Mouse (Mus musculus) forebrain, embryonic 12.5 days (tissue): ENCODE measurements around the gene Stard13. TPM values are rescaled to one million over a fixed set of nuclear protein-coding genes. Genes with fewer than 3 reads are reported as not detected.

ENCODE experiments used
- ATAC-seq: fragments of 200-750 bp; cut with Nextera tagmentation; 2 replicates; pipeline ENCODE4 v1.8.0; 2017; ENCODE audit warnings: moderate TSS enrichment; ENCODE audit not compliant: low FRiP score
- H3K27ac ChIP-seq: fragments of 300-500 bp; sonication (generic); 2 replicates; pipeline ENCODE4 v1.5.1; 2016; ENCODE audit warnings: mild to moderate bottlenecking
- H3K27me3 ChIP-seq: fragments of 300-500 bp; sonication (generic); 2 replicates; pipeline ENCODE4 v1.6.1; 2016; ENCODE audit warnings: mild to moderate bottlenecking
- H3K36me3 ChIP-seq: fragments of 300-500 bp; sonication (generic); replicated peaks from 2 replicates; pipeline ENCODE4 v1.6.1; 2016; ENCODE audit warnings: mild to moderate bottlenecking
- H3K4me1 ChIP-seq: fragments of 300-500 bp; sonication (generic); 2 replicates; pipeline ENCODE4 v1.6.1; 2016
- H3K4me2 ChIP-seq: fragments of 300-500 bp; sonication (generic); 2 replicates; pipeline ENCODE4 v1.6.1; 2016; ENCODE audit warnings: mild to moderate bottlenecking, moderate library complexity
- H3K4me3 ChIP-seq: fragments of 300-500 bp; sonication (generic); replicated peaks from 2 replicates; pipeline ENCODE4 v1.5.1; 2016; ENCODE audit warnings: mild to moderate bottlenecking
- H3K9ac ChIP-seq: fragments of 300-500 bp; sonication (generic); 2 replicates; pipeline ENCODE4 v1.6.1; 2016; ENCODE audit warnings: mild to moderate bottlenecking
- H3K9me3 ChIP-seq: fragments of 300-500 bp; sonication (generic); 2 replicates; pipeline ENCODE4 v1.6.1; 2016
- WGBS: fragments of 180-500 bp; shearing (Covaris S2); methylation state at CpG from one replicate; pipeline ENCODE4 v1.1.7; 2016; 5-methylcytosine and 5-hydroxymethylcytosine counted together
- polyA plus RNA-seq: library from polyadenylated mRNA; unstranded; fragments of >200 nt; fragmentation: Nextera tagmentation; extraction: Ambion mirVana; gene quantifications from 2 replicates; pipeline ENCODE4 v1.2.1, GENCODE M21; 2016

Gene Stard13
- polyA plus RNA-seq: 3.4 and 3.6 TPM in 2 replicates

GRCm38 (mm10) chr5:151233400-151234031 lies at the start of gene Stard13:
TSS of gene Stard13 (minus strand) at chr5:151233836.
- no peak within 1 kb of the TSS for H3K27ac ChIP-seq
- 2% methylated on average over 48 of the region's 49 CpGs for WGBS
- peak; percentile 79 for ATAC-seq

GRCm38 (mm10) chr5:151279531-151279930 lies 45.9 kb upstream of the Stard13 start:
- H3K36me3 ChIP-seq: no peaks in the 10 kb centered on the region
- no peak overlapping the region for H3K9ac ChIP-seq
- H3K27me3 ChIP-seq: no peaks in the 10 kb centered on the region
- no peaks in the 10 kb centered on the region for H3K9me3 ChIP-seq
- H3K4me1 ChIP-seq: no peaks in the 10 kb centered on the region
- H3K4me2 ChIP-seq: no peak overlapping the region
- no peak for ATAC-seq
- 89% methylated on average over 7 of the region's 7 CpGs for WGBS
- H3K4me3 ChIP-seq: no peak overlapping the region
- no peak overlapping the region for H3K27ac ChIP-seq

More at GRCm38 (mm10) chr5:151233400-151234031, at the start of gene Stard13:
- Histone ChIP-seq H3K36me3 (no peaks in the 10 kb centered on the region), H3K4me1 (peaks cover 11% of the 10 kb centered on the region), H3K4me3 (peak within 1 kb of the TSS; percentile 51), H3K9me3 (no peaks in the 10 kb centered on the region), H3K4me2 (peak within 1 kb of the TSS; percentile 92), H3K27me3 (peaks cover 28% of the 10 kb centered on the region), H3K9ac (peak within 1 kb of the TSS; percentile 59)

- Histone ChIP-seq H3K27me3 (no peaks in the 10 kb centered on the region), H3K9ac (no peak overlapping the region), H3K4me2 (no peak overlapping the region), H3K27ac (no peak overlapping the region), H3K4me1 (no peaks in the 10 kb centered on the region), H3K4me3 (no peak overlapping the region), H3K9me3 (no peaks in the 10 kb centered on the region), H3K36me3 (no peaks in the 10 kb centered on the region)
- WGBS: 92% methylated on average over 6 of the region's 6 CpGs
- ATAC-seq: no peak
Observed at GRCm38 (mm10) chr5:151277927-151278326, 44.3 kb upstream of the Stard13 start.

- no peaks in the 10 kb centered on the region for H3K36me3 ChIP-seq
- H3K4me1 ChIP-seq: no peaks in the 10 kb centered on the region
- WGBS: 94% methylated on average over 2 of the region's 2 CpGs
- no peak overlapping the region for H3K9ac ChIP-seq
- H3K27ac ChIP-seq: no peak overlapping the region
- H3K27me3 ChIP-seq: no peaks in the 10 kb centered on the region
- no peak overlapping the region for H3K4me2 ChIP-seq
- no peaks in the 10 kb centered on the region for H3K9me3 ChIP-seq
- H3K4me3 ChIP-seq: no peak overlapping the region
- ATAC-seq: no peak
Observed at GRCm38 (mm10) chr5:151275986-151276385, 42.4 kb upstream of the Stard13 start.

- ATAC-seq: no peak
- no peaks in the 10 kb centered on the region for H3K4me1 ChIP-seq
- no peaks in the 10 kb centered on the region for H3K9me3 ChIP-seq
- no peak overlapping the region for H3K9ac ChIP-seq
- H3K27ac ChIP-seq: no peak overlapping the region
- WGBS: 85% methylated on average over 6 of the region's 6 CpGs
- H3K4me3 ChIP-seq: no peak overlapping the region
- H3K4me2 ChIP-seq: no peak overlapping the region
- no peaks in the 10 kb centered on the region for H3K36me3 ChIP-seq
- no peaks in the 10 kb centered on the region for H3K27me3 ChIP-seq
Observed at GRCm38 (mm10) chr5:151274265-151274664, 40.6 kb upstream of the Stard13 start.

DNA sequence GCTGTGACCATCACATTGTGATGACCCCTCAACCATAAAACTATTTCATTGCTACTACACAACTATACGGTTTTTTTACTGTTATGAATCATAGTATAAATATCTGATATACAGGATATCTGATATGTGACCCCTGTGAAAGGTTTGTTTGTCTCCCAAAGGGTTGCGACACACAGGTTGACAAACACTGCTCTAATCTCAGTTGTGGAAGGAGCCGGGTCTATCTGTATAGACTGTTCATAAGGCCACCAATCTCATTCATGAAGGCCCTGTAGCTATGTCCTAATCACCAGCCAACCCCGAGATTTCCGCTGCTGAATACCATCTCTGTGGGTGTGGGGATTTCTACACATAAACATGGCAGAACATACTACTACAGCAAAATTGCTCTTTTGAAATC lies 37.2 kb upstream of the Stard13 start:
- no peaks in the 10 kb centered on the region for H3K9me3 ChIP-seq
- no peak overlapping the region for H3K9ac ChIP-seq
- no peaks in the 10 kb centered on the region for H3K36me3 ChIP-seq
- no peaks in the 10 kb centered on the region for H3K4me1 ChIP-seq
- no peak overlapping the region for H3K4me2 ChIP-seq
- no peak overlapping the region for H3K4me3 ChIP-seq
- no peak overlapping the region for H3K27ac ChIP-seq
- no peak for ATAC-seq
- WGBS: 90% methylated on average over 5 of the region's 5 CpGs
- no peaks in the 10 kb centered on the region for H3K27me3 ChIP-seq

GRCm38 (mm10) chr5:151266896-151267634 lies 33.4 kb upstream of the Stard13 start:
- Histone ChIP-seq H3K9ac (no peak overlapping the region), H3K4me3 (no peak overlapping the region), H3K27me3 (no peaks in the 10 kb centered on the region), H3K9me3 (no peaks in the 10 kb centered on the region), H3K27ac (no peak overlapping the region), H3K36me3 (no peaks in the 10 kb centered on the region), H3K4me2 (no peak overlapping the region), H3K4me1 (no peaks in the 10 kb centered on the region)
- 78% methylated on average over 14 of the region's 14 CpGs for WGBS
- ATAC-seq: no peak

DNA sequence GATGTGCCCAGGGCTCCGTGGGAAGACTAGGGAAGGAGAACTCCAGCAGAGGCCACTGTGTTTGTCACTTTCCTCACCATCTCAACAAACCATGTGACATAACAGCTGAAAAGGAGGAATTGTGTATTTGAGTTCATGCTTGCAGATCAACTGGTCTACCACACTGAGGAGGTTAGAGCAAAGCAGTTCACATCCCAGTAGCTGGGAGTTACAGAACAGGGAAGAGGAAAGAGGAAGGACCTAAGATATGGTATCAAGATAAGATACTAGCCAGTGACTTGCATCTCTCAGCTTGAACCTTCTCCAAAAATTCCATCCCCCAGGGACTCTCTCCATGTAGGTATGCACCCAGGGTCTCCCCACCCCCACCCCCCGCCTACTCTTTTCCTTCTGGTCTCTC lies 27.9 kb upstream of the Stard13 start:
- H3K9me3 ChIP-seq: no peaks in the 10 kb centered on the region
- H3K4me2 ChIP-seq: no peak overlapping the region
- no peak overlapping the region for H3K27ac ChIP-seq
- no peaks in the 10 kb centered on the region for H3K4me1 ChIP-seq
- no peaks in the 10 kb centered on the region for H3K36me3 ChIP-seq
- 82% methylated on average over 2 of the region's 2 CpGs for WGBS
- H3K9ac ChIP-seq: no peak overlapping the region
- ATAC-seq: no peak
- H3K4me3 ChIP-seq: no peak overlapping the region
- H3K27me3 ChIP-seq: no peaks in the 10 kb centered on the region

DNA sequence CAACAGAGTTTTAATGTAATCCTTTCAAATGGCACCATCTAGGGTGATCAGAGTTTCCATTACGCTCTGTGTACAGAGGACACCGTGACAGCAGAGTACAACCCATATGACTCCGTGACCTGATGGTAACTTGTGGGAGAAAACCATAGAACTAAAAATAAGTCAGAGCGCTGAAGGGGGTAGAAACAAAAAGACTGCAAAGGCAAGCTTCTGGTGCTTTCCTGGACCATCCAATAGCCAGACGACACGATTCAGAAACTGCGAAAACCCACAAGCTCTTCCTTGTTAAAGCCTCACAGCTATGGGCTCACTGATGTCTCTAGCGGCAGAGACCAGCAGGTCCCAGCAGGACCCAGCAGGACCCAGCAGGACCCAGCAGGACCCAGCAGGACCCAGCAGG lies 18.6 kb upstream of the Stard13 start:
- no peak for ATAC-seq
- Histone ChIP-seq H3K4me1 (no peaks in the 10 kb centered on the region; the same call in 1 of the 2 replicates), H3K9me3 (no peaks in the 10 kb centered on the region), H3K27me3 (no peaks in the 10 kb centered on the region), H3K27ac (no peak overlapping the region), H3K4me2 (no peak overlapping the region), H3K9ac (no peak overlapping the region), H3K4me3 (no peak overlapping the region), H3K36me3 (no peaks in the 10 kb centered on the region)
- 63% methylated on average over 8 of the region's 8 CpGs for WGBS

- Histone ChIP-seq H3K9ac (no peak overlapping the region), H3K4me3 (no peak overlapping the region), H3K4me1 (no peaks in the 10 kb centered on the region; the same call in 1 of the 2 replicates), H3K36me3 (no peaks in the 10 kb centered on the region), H3K4me2 (no peak overlapping the region), H3K27me3 (no peaks in the 10 kb centered on the region), H3K27ac (no peak overlapping the region), H3K9me3 (no peaks in the 10 kb centered on the region)
- WGBS: 94% methylated on average over 8 of the region's 8 CpGs
- no peak for ATAC-seq
Observed at GRCm38 (mm10) chr5:151251656-151252055, 18.0 kb upstream of the Stard13 start.

- no peaks in the 10 kb centered on the region for H3K9me3 ChIP-seq
- WGBS: 68% methylated on average over 10 of the region's 10 CpGs
- no peak overlapping the region for H3K4me2 ChIP-seq
- no peaks in the 10 kb centered on the region for H3K27me3 ChIP-seq
- no peak overlapping the region for H3K9ac ChIP-seq
- ATAC-seq: no peak
- H3K27ac ChIP-seq: no peak overlapping the region
- H3K4me3 ChIP-seq: no peak overlapping the region
- no peaks in the 10 kb centered on the region; the same call in 1 of the 2 replicates for H3K4me1 ChIP-seq
- H3K36me3 ChIP-seq: no peaks in the 10 kb centered on the region
Observed at GRCm38 (mm10) chr5:151248671-151249620, 15.3 kb upstream of the Stard13 start.

GRCm38 (mm10) chr5:151248084-151248483 lies 14.4 kb upstream of the Stard13 start:
- Histone ChIP-seq H3K4me2 (no peak overlapping the region), H3K9me3 (no peaks in the 10 kb centered on the region), H3K27ac (no peak overlapping the region), H3K27me3 (no peaks in the 10 kb centered on the region), H3K9ac (no peak overlapping the region), H3K4me3 (no peak overlapping the region), H3K36me3 (no peaks in the 10 kb centered on the region), H3K4me1 (no peaks in the 10 kb centered on the region; the same call in 1 of the 2 replicates)
- no peak for ATAC-seq
- WGBS: 73% methylated on average over 2 of the region's 2 CpGs
